Mouse (Mus musculus): Measurements from ENCODE around the gene Slc50a1. TPM values are rescaled to one million over a fixed set of nuclear protein-coding genes. Genes with fewer than 3 reads are reported as not detected.

Slc50a1 gene
- polyA plus RNA-seq, 1 experiment from 2014 or later = 31.5 TPM

DNA sequence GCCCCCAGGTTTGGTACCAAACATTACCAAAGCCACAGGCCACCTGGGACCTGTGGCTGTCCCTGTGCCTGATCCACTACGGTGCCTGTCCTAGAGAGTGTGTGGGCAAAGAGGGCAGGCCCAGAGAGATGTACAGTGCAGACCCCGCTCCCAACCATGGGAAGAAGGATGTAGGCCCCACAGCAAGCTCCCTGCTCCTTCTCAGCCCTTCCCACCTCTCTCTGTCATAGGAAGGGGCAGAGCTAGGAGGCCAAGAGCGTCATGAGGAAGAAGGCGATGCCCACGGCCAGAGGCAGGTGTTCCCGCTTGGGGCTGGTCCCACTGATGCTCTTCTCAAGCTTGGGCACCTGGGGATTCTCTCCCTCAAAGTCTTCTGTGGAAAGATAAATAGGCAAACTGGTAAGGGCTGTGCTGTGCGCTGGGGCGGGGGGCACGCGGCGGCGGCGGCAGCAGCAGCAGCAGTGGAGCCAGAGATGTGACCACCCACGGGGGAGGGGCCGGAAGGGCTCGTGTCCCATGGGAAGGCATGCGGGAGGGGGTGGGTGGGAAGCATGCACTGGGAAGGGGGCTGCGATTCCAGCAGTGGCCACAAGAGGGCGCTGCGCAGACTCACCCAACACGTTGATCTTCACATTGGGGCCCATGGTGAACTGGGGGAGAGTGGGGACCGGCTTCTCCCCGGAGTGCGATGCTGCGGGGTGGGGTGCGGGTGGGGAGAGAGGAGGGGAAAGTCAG lies 45.0 kb upstream of the Slc50a1 start:
- H3K9me3 ChIP-seq (ENCODE audit: control insufficient read depth, low read length) = no peaks in the 10 kb centered on the region
- peak overlapping the region; percentile 61 for H3K4me2 ChIP-seq
- peaks cover 20% of the 10 kb centered on the region for H3K4me1 ChIP-seq (replicated peaks; ENCODE audit: control insufficient read depth, insufficient read depth, low read length)
- peak overlapping the region; percentile 38 for H3K4me3 ChIP-seq (ENCODE audit: low read depth, low read length)
- H3K27ac ChIP-seq (ENCODE audit: low read depth, low read length) = no peak overlapping the region
- 9% methylated on average over 24 of the region's 26 CpGs for WGBS
- ATAC-seq (replicated peaks; ENCODE audit: low FRiP score) = no peak; the same call in 1 of the 2 replicates
- peaks cover 46% of the 10 kb centered on the region for H3K27me3 ChIP-seq (replicated peaks; ENCODE audit: control insufficient read depth, insufficient read depth, low read length)
- no peaks in the 10 kb centered on the region for H3K36me3 ChIP-seq (ENCODE audit: control insufficient read depth, insufficient read depth, low read length)
- DNase-seq (ENCODE audit: low spot score) = peak; percentile 85
- H3K9ac ChIP-seq (ENCODE audit: low read depth, low read length) = peak overlapping the region; percentile 2; the same call in 1 of the 2 replicates

GRCm38 (mm10) chr3:89314791-89315190 lies 44.4 kb upstream of the Slc50a1 start:
- Histone ChIP-seq H3K4me2 (peak overlapping the region; percentile 61), H3K9me3 (ENCODE audit: control insufficient read depth, low read length) (no peaks in the 10 kb centered on the region), H3K4me3 (ENCODE audit: low read depth, low read length) (no peak overlapping the region), H3K36me3 (ENCODE audit: control insufficient read depth, insufficient read depth, low read length) (no peaks in the 10 kb centered on the region), H3K27ac (ENCODE audit: low read depth, low read length) (no peak overlapping the region), H3K27me3 (replicated peaks; ENCODE audit: control insufficient read depth, insufficient read depth, low read length) (peaks cover 40% of the 10 kb centered on the region), H3K9ac (ENCODE audit: low read depth, low read length) (no peak overlapping the region), H3K4me1 (replicated peaks; ENCODE audit: control insufficient read depth, insufficient read depth, low read length) (peaks cover 15% of the 10 kb centered on the region)
- ATAC-seq (replicated peaks; ENCODE audit: low FRiP score) (no peak), DNase-seq (ENCODE audit: low spot score) (no peak)
- WGBS = 46% methylated on average over 2 of the region's 2 CpGs

DNA sequence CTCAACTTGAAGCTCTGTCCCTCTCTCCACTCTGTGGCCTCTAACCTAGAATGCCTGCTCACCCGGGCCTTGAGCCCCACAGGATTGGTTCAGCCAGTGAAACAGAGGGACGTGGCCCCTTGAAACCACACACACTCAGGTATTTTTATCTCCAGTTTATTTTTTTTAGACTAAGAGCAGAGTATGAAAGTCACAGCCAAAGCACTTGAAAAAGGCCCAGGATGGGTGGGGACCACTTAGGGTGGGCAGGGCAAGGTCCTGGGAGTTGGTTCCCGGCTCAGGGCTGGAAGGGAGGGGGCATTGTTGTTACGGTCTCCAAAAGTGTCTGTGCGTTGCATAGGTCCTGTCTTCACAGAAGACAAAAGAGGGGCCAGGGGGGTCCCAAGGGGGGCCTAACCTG lies 44.0 kb upstream of the Slc50a1 start:
- H3K9ac ChIP-seq (ENCODE audit: low read depth, low read length) = no peak overlapping the region
- no peak for ATAC-seq (replicated peaks; ENCODE audit: low FRiP score)
- H3K4me1 ChIP-seq (replicated peaks; ENCODE audit: control insufficient read depth, insufficient read depth, low read length) = peaks cover 12% of the 10 kb centered on the region
- no peaks in the 10 kb centered on the region for H3K9me3 ChIP-seq (ENCODE audit: control insufficient read depth, low read length)
- DNase-seq (ENCODE audit: low spot score) = no peak
- H3K36me3 ChIP-seq (ENCODE audit: control insufficient read depth, insufficient read depth, low read length) = no peaks in the 10 kb centered on the region
- 74% methylated on average over 5 of the region's 5 CpGs for WGBS
- H3K4me3 ChIP-seq (ENCODE audit: low read depth, low read length) = no peak overlapping the region
- no peak overlapping the region; the same call in 1 of the 2 replicates for H3K27ac ChIP-seq (ENCODE audit: low read depth, low read length)
- H3K4me2 ChIP-seq = no peak overlapping the region
- H3K27me3 ChIP-seq (replicated peaks; ENCODE audit: control insufficient read depth, insufficient read depth, low read length) = peaks cover 36% of the 10 kb centered on the region

GRCm38 (mm10) chr3:89308089-89308488 lies 37.7 kb upstream of the Slc50a1 start:
- WGBS = 4% methylated on average over 9 of the region's 9 CpGs
- peak; percentile 57 for DNase-seq (ENCODE audit: low spot score)

DNA sequence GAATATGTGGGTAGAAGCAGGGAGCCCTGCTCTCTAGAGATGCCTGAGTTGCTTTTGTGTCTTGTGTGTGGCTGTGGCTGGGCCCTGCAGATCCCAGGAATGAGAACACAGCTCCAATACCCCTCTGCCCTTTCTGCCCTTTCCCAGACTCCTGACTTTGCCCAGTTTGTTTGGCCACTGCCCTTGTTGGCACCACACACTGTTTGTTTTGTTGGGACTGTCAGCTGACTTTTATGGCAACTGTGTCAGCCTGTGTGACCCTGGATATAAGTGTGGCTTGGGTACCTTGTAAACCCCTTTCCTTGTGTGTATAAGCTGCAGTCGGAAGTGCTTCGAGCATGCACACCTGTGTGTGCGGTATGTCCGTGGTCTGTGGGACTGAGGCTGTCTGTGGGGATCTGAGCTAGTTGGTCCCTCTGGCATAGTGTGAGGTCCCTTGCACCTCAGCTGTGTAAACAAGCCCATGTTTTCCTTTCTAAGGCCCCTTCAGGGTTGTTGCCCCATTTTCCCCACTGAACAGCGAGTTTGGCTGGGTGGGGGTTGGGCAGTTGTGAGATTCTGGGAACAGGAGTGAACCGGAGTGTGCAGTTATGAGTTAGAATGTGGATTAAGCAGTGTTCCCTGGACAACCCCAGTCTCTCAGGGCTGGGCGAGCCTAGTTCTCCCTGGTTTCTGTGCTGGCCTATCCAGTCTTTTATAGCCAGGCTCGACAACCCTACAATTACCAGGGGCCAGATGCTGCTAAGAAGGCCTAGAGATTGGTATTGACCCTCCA lies 35.4 kb upstream of the Slc50a1 start:
- H3K9ac ChIP-seq (ENCODE audit: low read depth, low read length) = no peak overlapping the region

More at GRCm38 (mm10) chr3:89308089-89308488, 37.7 kb upstream of the Slc50a1 start:
- peaks cover 3% of the 10 kb centered on the region; the same call in 1 of the 2 replicates for H3K27me3 ChIP-seq (replicated peaks; ENCODE audit: control insufficient read depth, insufficient read depth, low read length)
- no peaks in the 10 kb centered on the region for H3K36me3 ChIP-seq (ENCODE audit: control insufficient read depth, insufficient read depth, low read length)
- H3K4me2 ChIP-seq = no peak overlapping the region
- H3K9me3 ChIP-seq (ENCODE audit: control insufficient read depth, low read length) = no peaks in the 10 kb centered on the region
- H3K4me3 ChIP-seq (ENCODE audit: low read depth, low read length) = no peak overlapping the region
- no peak overlapping the region for H3K9ac ChIP-seq (ENCODE audit: low read depth, low read length)
- no peaks in the 10 kb centered on the region for H3K4me1 ChIP-seq (replicated peaks; ENCODE audit: control insufficient read depth, insufficient read depth, low read length)
- peak; percentile 70; the same call in 1 of the 2 replicates for ATAC-seq (replicated peaks; ENCODE audit: low FRiP score)
- H3K27ac ChIP-seq (ENCODE audit: low read depth, low read length) = no peak overlapping the region

GRCm38 (mm10) chr3:89305105-89305504 lies 34.7 kb upstream of the Slc50a1 start:
- H3K9me3 ChIP-seq (ENCODE audit: control insufficient read depth, low read length) = no peaks in the 10 kb centered on the region
- H3K4me2 ChIP-seq = no peak overlapping the region
- no peak overlapping the region for H3K4me3 ChIP-seq (ENCODE audit: low read depth, low read length)
- DNase-seq (ENCODE audit: low spot score) = no peak
- no peak overlapping the region for H3K27ac ChIP-seq (ENCODE audit: low read depth, low read length)
- peaks cover 3% of the 10 kb centered on the region for H3K27me3 ChIP-seq (replicated peaks; ENCODE audit: control insufficient read depth, insufficient read depth, low read length)
- 65% methylated on average over 4 of the region's 4 CpGs for WGBS
- H3K36me3 ChIP-seq (ENCODE audit: control insufficient read depth, insufficient read depth, low read length) = no peaks in the 10 kb centered on the region
- H3K4me1 ChIP-seq (replicated peaks; ENCODE audit: control insufficient read depth, insufficient read depth, low read length) = no peaks in the 10 kb centered on the region
- no peak overlapping the region for H3K9ac ChIP-seq (ENCODE audit: low read depth, low read length)
- no peak for ATAC-seq (replicated peaks; ENCODE audit: low FRiP score)

More for the DNA sequence above, 35.4 kb upstream of the Slc50a1 start:
- WGBS = 71% methylated on average over 8 of the region's 8 CpGs
- DNase-seq (ENCODE audit: low spot score) (no peak), ATAC-seq (replicated peaks; ENCODE audit: low FRiP score) (no peak)
- no peaks in the 10 kb centered on the region for H3K4me1 ChIP-seq (replicated peaks; ENCODE audit: control insufficient read depth, insufficient read depth, low read length)
- H3K36me3 ChIP-seq (ENCODE audit: control insufficient read depth, insufficient read depth, low read length) = no peaks in the 10 kb centered on the region
- H3K27me3 ChIP-seq (replicated peaks; ENCODE audit: control insufficient read depth, insufficient read depth, low read length) = peaks cover 3% of the 10 kb centered on the region; the same call in 1 of the 2 replicates
- H3K4me3 ChIP-seq (ENCODE audit: low read depth, low read length) = no peak overlapping the region
- no peak overlapping the region for H3K27ac ChIP-seq (ENCODE audit: low read depth, low read length)
- H3K9me3 ChIP-seq (ENCODE audit: control insufficient read depth, low read length) = no peaks in the 10 kb centered on the region
- H3K4me2 ChIP-seq = no peak overlapping the region

GRCm38 (mm10) chr3:89304440-89304839 lies 34.1 kb upstream of the Slc50a1 start:
- WGBS = 61% methylated on average over 6 of the region's 6 CpGs
- ATAC-seq (replicated peaks; ENCODE audit: low FRiP score) (no peak), DNase-seq (ENCODE audit: low spot score) (no peak)
- H3K27me3 ChIP-seq (replicated peaks; ENCODE audit: control insufficient read depth, insufficient read depth, low read length) = peaks cover 3% of the 10 kb centered on the region
- no peak overlapping the region for H3K27ac ChIP-seq (ENCODE audit: low read depth, low read length)
- no peak overlapping the region for H3K4me3 ChIP-seq (ENCODE audit: low read depth, low read length)
- H3K4me2 ChIP-seq = no peak overlapping the region
- 0 out of 2 replicates have a peak, but pooled peaks cover 3% of the 10 kb centered on the region for H3K4me1 ChIP-seq (replicated peaks; ENCODE audit: control insufficient read depth, insufficient read depth, low read length)
- H3K9me3 ChIP-seq (ENCODE audit: control insufficient read depth, low read length) = no peaks in the 10 kb centered on the region
- no peak overlapping the region for H3K9ac ChIP-seq (ENCODE audit: low read depth, low read length)
- H3K36me3 ChIP-seq (ENCODE audit: control insufficient read depth, insufficient read depth, low read length) = no peaks in the 10 kb centered on the region

DNA sequence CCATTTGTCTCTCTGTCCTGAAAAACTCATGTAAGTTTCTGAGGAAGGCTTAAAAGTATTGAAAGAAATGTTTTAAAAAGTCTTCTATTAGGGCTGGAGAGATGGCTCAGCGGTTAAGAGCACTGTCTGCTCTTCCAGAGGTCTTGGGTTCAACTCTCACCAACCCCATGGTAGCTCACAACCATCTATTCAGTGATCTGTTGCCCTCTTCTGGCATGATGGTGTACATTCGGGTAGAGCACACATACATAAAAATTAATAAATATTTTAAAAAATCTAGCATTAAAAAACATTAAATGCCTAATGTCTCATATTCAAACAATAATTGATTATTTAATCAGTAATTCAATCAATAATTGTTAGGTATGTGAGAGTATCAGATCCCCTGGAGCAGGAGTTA lies 30.1 kb upstream of the Slc50a1 start:
- Histone ChIP-seq H3K27ac (ENCODE audit: low read depth, low read length) (no peak overlapping the region), H3K9ac (ENCODE audit: low read depth, low read length) (no peak overlapping the region), H3K9me3 (ENCODE audit: control insufficient read depth, low read length) (no peaks in the 10 kb centered on the region), H3K36me3 (ENCODE audit: control insufficient read depth, insufficient read depth, low read length) (no peaks in the 10 kb centered on the region), H3K27me3 (replicated peaks; ENCODE audit: control insufficient read depth, insufficient read depth, low read length) (peaks cover 5% of the 10 kb centered on the region), H3K4me2 (no peak overlapping the region), H3K4me3 (ENCODE audit: low read depth, low read length) (no peak overlapping the region), H3K4me1 (replicated peaks; ENCODE audit: control insufficient read depth, insufficient read depth, low read length) (peaks cover 3% of the 10 kb centered on the region; the same call in 1 of the 2 replicates)
- no peak for DNase-seq (ENCODE audit: low spot score)
- no peak for ATAC-seq (replicated peaks; ENCODE audit: low FRiP score)
- WGBS = 55% methylated on average over 2 of the region's 2 CpGs

All from liver, embryonic 11.5 days (tissue).